Mouse (Mus musculus) heart, embryonic 15.5 days (tissue): ENCODE measurements around the gene Ccdc177. TPM values are rescaled to one million over a fixed set of nuclear protein-coding genes. Genes with fewer than 3 reads are reported as not detected.

Experiments used
- polyA plus RNA-seq: library from polyadenylated mRNA; unstranded; fragments of >200 nt; fragmentation: Nextera tagmentation; extraction: Ambion mirVana; gene quantifications from 2 replicates; pipeline ENCODE4 v1.2.1, GENCODE M21; 2015

The Ccdc177 gene
- polyA plus RNA-seq, 1 experiment from 2014 or later, result not detected

Other genes with a start within 250 kb of the Ccdc177 start
- 6.9 and 11.1 TPM in 2 replicates for gene Galnt16, start 242.4 kb downstream of the Ccdc177 start, polyA plus RNA-seq
- 14.0 and 20.5 TPM in 2 replicates for gene Slc39a9, start 116.8 kb downstream of the Ccdc177 start, polyA plus RNA-seq
- 133 and 168 TPM in 2 replicates for gene Erh, start 116.3 kb downstream of the Ccdc177 start, polyA plus RNA-seq
- 0.40 and 0.55 TPM in 2 replicates for gene Plekhd1, start 68.1 kb downstream of the Ccdc177 start, polyA plus RNA-seq
- 16.4 and 19.6 TPM in 2 replicates for gene Susd6, start 29.8 kb upstream of the Ccdc177 start, polyA plus RNA-seq
- gene Srsf5, start 184.8 kb upstream of the Ccdc177 start, polyA plus RNA-seq, result 332 and 350 TPM in 2 replicates
- 0.64 and 0.67 TPM in 2 replicates for gene Slc10a1, start 208.0 kb upstream of the Ccdc177 start, polyA plus RNA-seq